Mouse (Mus musculus): ENCODE data around the gene H13. TPM values are rescaled to one million over a fixed set of nuclear protein-coding genes. Genes with fewer than 3 reads are reported as not detected.

Gene H13
- total and polyA plus RNA-seq, 3 experiments, result 116 to 175 (median 137) TPM

- Histone ChIP-seq H3K36me3 (replicated peaks in 1 of 2; ENCODE audit: control insufficient read depth in 1 of 2, insufficient read depth in 1 of 2, low read length in 1 of 2) (no peaks in the 10 kb centered on the region), H3K9ac (ENCODE audit: insufficient read depth, low read depth) (no peak overlapping the region), H3K27me3 (replicated peaks) (no peaks in the 10 kb centered on the region), H3K4me3 (replicated peaks in 1 of 3; ENCODE audit: low read depth in 2 of 3, low read length in 2 of 3, poor library complexity in 1 of 3) (no peak overlapping the region), H3K4me2 (ENCODE audit: insufficient read depth, low read depth, poor library complexity, severe bottlenecking) (no peak overlapping the region), H3K79me2 (replicated peaks; ENCODE audit: control insufficient read depth, extremely low read depth, insufficient read depth, poor library complexity, severe bottlenecking) (no peaks in the 10 kb centered on the region), H3K27ac (ENCODE audit: insufficient read depth, low read depth) (no peak overlapping the region), H3K4me1 (ENCODE audit: control insufficient read depth in 1 of 2, insufficient read depth in 2 of 2) (peaks cover 0 to 15% of the 10 kb centered on the region in 2 experiments; a peak in 2 of 4 replicates), H3K9me3 (replicated peaks; ENCODE audit: low read length) (no peaks in the 10 kb centered on the region)
- dilution Hi-C loops (cut with MboI; ENCODE audit: extremely low pct_ligation_motif_present, extremely low pct_unique_long_range_greater_than_20kb, low sequenced_read_pairs), result no loop called here
- no peak for DNase-seq (ENCODE audit: extremely low read depth)
- TF ChIP-seq RCOR1 (conservative IDR thresholded peaks at IDR 0.05; ENCODE audit: low read depth, low read length) (no peak), USF2 (conservative IDR thresholded peaks at IDR 0.05; ENCODE audit: low read depth, low read length) (no peak), SIN3A (IDR thresholded peaks at IDR 0.05; ENCODE audit: low read length) (no peak), MAFK (IDR thresholded peaks at IDR 0.05; ENCODE audit: insufficient replicate concordance, low read length) (no peak), MYC (IDR thresholded peaks at IDR 0.05; ENCODE audit: low read depth, low read length) (no peak), POLR2AphosphoS2 (IDR thresholded peaks at IDR 0.05; ENCODE audit: low read depth, low read length) (no peak), TBP (conservative IDR thresholded peaks at IDR 0.05; ENCODE audit: low read depth, low read length) (no peak), JUND (conservative IDR thresholded peaks at IDR 0.05; ENCODE audit: low read depth, low read length) (no peak), E2F4 (IDR thresholded peaks at IDR 0.05; ENCODE audit: insufficient replicate concordance, low read depth, low read length) (no peak), ZNF384 (IDR thresholded peaks at IDR 0.05; ENCODE audit: low read depth, low read length) (no peak), PAX5 (IDR thresholded peaks at IDR 0.05; ENCODE audit: low read length) (no peak), IRF4 (IDR thresholded peaks at IDR 0.05; ENCODE audit: low read depth, low read length) (no peak), ELF1 (IDR thresholded peaks at IDR 0.05; ENCODE audit: low read depth, low read length) (no peak), KAT2A (IDR thresholded peaks at IDR 0.05; ENCODE audit: insufficient replicate concordance, low read length) (no peak), ZMIZ1 (IDR thresholded peaks at IDR 0.05; ENCODE audit: low read depth, low read length) (no peak), MXI1 (IDR thresholded peaks at IDR 0.05; ENCODE audit: low read depth, low read length) (no peak), USF1 (IDR thresholded peaks at IDR 0.05; ENCODE audit: low read depth, low read length) (no peak)
- in situ Hi-C loops (cut with MboI; ENCODE audit: low pct_ligation_motif_present, low pct_unique_long_range_greater_than_20kb, low sequenced_read_pairs), result no loop called here
These were observed 41.2 kb upstream of the H13 start for GRCm38 (mm10) chr2:152628066-152628465.

DNA sequence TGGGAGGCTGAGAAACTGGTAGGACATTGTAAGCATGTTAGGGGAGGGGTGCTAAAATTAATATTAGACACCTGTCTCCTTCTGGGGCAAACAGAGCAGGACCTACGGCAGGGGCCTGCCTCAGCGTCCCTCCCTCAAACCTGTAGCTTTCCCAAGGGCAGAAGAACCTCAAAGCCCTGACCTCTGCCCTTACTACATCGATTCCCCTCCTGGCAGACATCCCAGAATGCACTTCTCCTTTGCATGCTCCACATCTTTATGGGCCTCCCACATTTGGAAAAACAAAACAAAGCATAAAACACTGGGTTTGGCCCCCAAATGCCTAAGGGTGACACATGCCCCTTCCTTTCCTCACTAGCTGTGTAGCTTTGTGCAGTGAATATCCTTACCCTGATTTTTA is 40.0 kb upstream of the H13 start:
- Histone ChIP-seq H3K4me1 (ENCODE audit: control insufficient read depth in 1 of 2, insufficient read depth in 2 of 2) (peaks cover 4 to 24% of the 10 kb centered on the region in 2 experiments), H3K9me3 (replicated peaks; ENCODE audit: low read length) (no peaks in the 10 kb centered on the region), H3K4me3 (replicated peaks in 1 of 3; ENCODE audit: low read depth in 2 of 3, low read length in 2 of 3, poor library complexity in 1 of 3) (no peak overlapping the region), H3K9ac (ENCODE audit: insufficient read depth, low read depth) (no peak overlapping the region), H3K27ac (ENCODE audit: insufficient read depth, low read depth) (no peak overlapping the region), H3K4me2 (ENCODE audit: insufficient read depth, low read depth, poor library complexity, severe bottlenecking) (no peak overlapping the region), H3K27me3 (replicated peaks) (no peaks in the 10 kb centered on the region), H3K36me3 (replicated peaks in 1 of 2; ENCODE audit: control insufficient read depth in 1 of 2, insufficient read depth in 1 of 2, low read length in 1 of 2) (peaks cover 0 to under 1% of the 10 kb centered on the region in 2 experiments), H3K79me2 (replicated peaks; ENCODE audit: control insufficient read depth, extremely low read depth, insufficient read depth, poor library complexity, severe bottlenecking) (no peaks in the 10 kb centered on the region)
- TF ChIP-seq CHD1 (IDR thresholded peaks at IDR 0.05; ENCODE audit: low read depth, low read length) (no peak), KAT2A (IDR thresholded peaks at IDR 0.05; ENCODE audit: insufficient replicate concordance, low read length) (no peak), RAD21 (IDR thresholded peaks at IDR 0.05; ENCODE audit: low read depth, low read length) (no peak), TBP (conservative IDR thresholded peaks at IDR 0.05; ENCODE audit: low read depth, low read length) (no peak)
- in situ Hi-C loops (cut with MboI; ENCODE audit: low pct_ligation_motif_present, low pct_unique_long_range_greater_than_20kb, low sequenced_read_pairs), result no loop called here
- dilution Hi-C loops (cut with MboI; ENCODE audit: extremely low pct_ligation_motif_present, extremely low pct_unique_long_range_greater_than_20kb, low sequenced_read_pairs), result no loop called here
- DNase-seq (ENCODE audit: extremely low read depth), result no peak
